Mouse (Mus musculus) neural tube, embryonic 15.5 days (tissue): ENCODE data around the gene Notum. TPM values are rescaled to one million over a fixed set of nuclear protein-coding genes. Genes with fewer than 3 reads are reported as not detected.
A peak's percentile ranks its signal among the peaks of the same experiment; 100 is the strongest.
"Not testable (repeated sequence)": the region's sequence is repeated elsewhere in the genome, so short reads cannot be mapped to it uniquely, and the experiment has no call there.

ENCODE experiments used
- ATAC-seq: fragments of 200-750 bp; cut with Nextera tagmentation; 2 replicates; pipeline ENCODE4 v1.8.0; 2017; ENCODE audit warnings: mild to moderate bottlenecking, moderate TSS enrichment, moderate library complexity; ENCODE audit not compliant: low FRiP score
- H3K27ac ChIP-seq: fragments of 300-500 bp; sonication (generic); replicated peaks from 2 replicates; pipeline ENCODE4 v1.5.1; 2015; ENCODE audit warnings: mild to moderate bottlenecking, inconsistent platforms
- H3K27me3 ChIP-seq: fragments of 300-500 bp; sonication (generic); replicated peaks from 2 replicates; pipeline ENCODE4 v1.6.1; 2015; ENCODE audit warnings: inconsistent platforms
- H3K36me3 ChIP-seq: fragments of 300-500 bp; sonication (generic); 2 replicates; pipeline ENCODE4 v1.6.1; 2015; ENCODE audit warnings: inconsistent platforms
- H3K4me1 ChIP-seq: fragments of 300-500 bp; sonication (generic); 2 replicates; pipeline ENCODE4 v1.6.1; 2015; ENCODE audit warnings: inconsistent platforms
- H3K4me2 ChIP-seq: fragments of 300-500 bp; sonication (generic); 2 replicates; pipeline ENCODE4 v1.6.1; 2015; ENCODE audit warnings: inconsistent platforms, mild to moderate bottlenecking, moderate library complexity
- H3K4me3 ChIP-seq: fragments of 300-500 bp; sonication (generic); replicated peaks from 2 replicates; pipeline ENCODE4 v1.5.1; 2015; ENCODE audit warnings: mild to moderate bottlenecking, inconsistent platforms
- H3K9ac ChIP-seq: fragments of 300-500 bp; sonication (generic); replicated peaks from 2 replicates; pipeline ENCODE4 v1.6.1; 2015; ENCODE audit warnings: mild to moderate bottlenecking, inconsistent platforms
- H3K9me3 ChIP-seq: fragments of 300-500 bp; sonication (generic); replicated peaks from 2 replicates; pipeline ENCODE4 v1.6.1; 2016; ENCODE audit warnings: inconsistent platforms
- WGBS: fragments of 180-500 bp; shearing (Covaris S2); methylation state at CpG from one replicate; pipeline ENCODE4 v1.1.7; 2015; ENCODE audit warnings: mixed read lengths; 5-methylcytosine and 5-hydroxymethylcytosine counted together
- polyA plus RNA-seq: library from polyadenylated mRNA; unstranded; fragments of >200 nt; fragmentation: Nextera tagmentation; extraction: Ambion mirVana; gene quantifications from 2 replicates; pipeline ENCODE4 v1.2.1, GENCODE M21; 2015

Notum gene
- polyA plus RNA-seq, 1 experiment from 2014 or later: 7.1 TPM

GRCm38 (mm10) chr11:120695184-120695583 lies 34.2 kb upstream of the Notum start:
- Histone ChIP-seq H3K9me3 (no peaks in the 10 kb centered on the region), H3K4me3 (no peak overlapping the region), H3K36me3 (peaks cover 38% of the 10 kb centered on the region), H3K9ac (no peak overlapping the region), H3K4me2 (no peak overlapping the region), H3K4me1 (peaks cover 15% of the 10 kb centered on the region), H3K27me3 (no peaks in the 10 kb centered on the region), H3K27ac (peak overlapping the region; percentile 24; the same call in 1 of the 2 replicates)
- ATAC-seq: peak; percentile 78
- 14% methylated on average over 4 of the region's 4 CpGs for WGBS

- no peak for ATAC-seq
- Histone ChIP-seq H3K9me3 (no peaks in the 10 kb centered on the region), H3K27me3 (no peaks in the 10 kb centered on the region), H3K27ac (no peak overlapping the region), H3K4me3 (no peak overlapping the region), H3K4me1 (peaks cover 15% of the 10 kb centered on the region), H3K4me2 (no peak overlapping the region), H3K36me3 (peaks cover 50% of the 10 kb centered on the region), H3K9ac (no peak overlapping the region)
- 60% methylated on average over 3 of the region's 3 CpGs for WGBS
Observed at GRCm38 (mm10) chr11:120693461-120693860, 32.5 kb upstream of the Notum start.

DNA sequence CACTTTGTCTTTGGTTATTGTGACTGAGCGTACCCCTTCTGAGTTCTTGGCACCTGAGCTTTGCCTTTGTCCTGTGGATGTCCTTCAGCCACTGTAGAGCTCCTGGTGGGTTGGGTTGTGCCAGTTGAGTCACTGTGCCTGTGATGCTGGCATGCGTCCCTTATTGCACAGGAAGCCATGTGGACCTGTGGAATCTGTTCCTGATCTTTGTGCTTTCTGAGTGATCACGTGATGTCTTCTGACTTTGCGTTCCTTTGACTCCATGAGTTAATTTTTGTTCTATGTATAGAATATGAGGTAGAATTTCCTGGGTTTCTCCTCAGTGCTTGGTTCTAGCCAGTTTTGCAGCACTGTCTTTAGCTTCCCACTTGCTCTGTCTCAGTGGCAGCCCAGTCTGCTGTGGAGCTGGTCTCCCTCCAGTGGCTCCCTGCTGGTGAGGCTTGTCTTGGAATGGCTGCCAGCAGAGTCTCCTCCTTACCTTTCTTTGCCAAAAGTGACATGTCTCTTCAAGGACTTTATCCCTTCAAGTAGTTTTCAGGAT lies 31.6 kb upstream of the Notum start:
- Histone ChIP-seq H3K9me3 (no peaks in the 10 kb centered on the region), H3K4me1 (peaks cover 15% of the 10 kb centered on the region), H3K9ac (no peak overlapping the region), H3K27me3 (no peaks in the 10 kb centered on the region), H3K36me3 (peaks cover 58% of the 10 kb centered on the region), H3K4me3 (no peak overlapping the region), H3K27ac (no peak overlapping the region), H3K4me2 (no peak overlapping the region)
- ATAC-seq: no peak
- WGBS: 92% methylated on average over 4 of the region's 4 CpGs

GRCm38 (mm10) chr11:120689365-120689764 lies 28.4 kb upstream of the Notum start:
- no peaks in the 10 kb centered on the region for H3K4me1 ChIP-seq
- H3K27me3 ChIP-seq: no peaks in the 10 kb centered on the region
- no peak overlapping the region for H3K9ac ChIP-seq
- peaks cover 63% of the 10 kb centered on the region for H3K36me3 ChIP-seq
- H3K4me3 ChIP-seq: no peak overlapping the region
- H3K9me3 ChIP-seq: no peaks in the 10 kb centered on the region
- ATAC-seq: no peak
- H3K27ac ChIP-seq: no peak overlapping the region
- 87% methylated on average over 3 of the region's 3 CpGs for WGBS
- H3K4me2 ChIP-seq: no peak overlapping the region

DNA sequence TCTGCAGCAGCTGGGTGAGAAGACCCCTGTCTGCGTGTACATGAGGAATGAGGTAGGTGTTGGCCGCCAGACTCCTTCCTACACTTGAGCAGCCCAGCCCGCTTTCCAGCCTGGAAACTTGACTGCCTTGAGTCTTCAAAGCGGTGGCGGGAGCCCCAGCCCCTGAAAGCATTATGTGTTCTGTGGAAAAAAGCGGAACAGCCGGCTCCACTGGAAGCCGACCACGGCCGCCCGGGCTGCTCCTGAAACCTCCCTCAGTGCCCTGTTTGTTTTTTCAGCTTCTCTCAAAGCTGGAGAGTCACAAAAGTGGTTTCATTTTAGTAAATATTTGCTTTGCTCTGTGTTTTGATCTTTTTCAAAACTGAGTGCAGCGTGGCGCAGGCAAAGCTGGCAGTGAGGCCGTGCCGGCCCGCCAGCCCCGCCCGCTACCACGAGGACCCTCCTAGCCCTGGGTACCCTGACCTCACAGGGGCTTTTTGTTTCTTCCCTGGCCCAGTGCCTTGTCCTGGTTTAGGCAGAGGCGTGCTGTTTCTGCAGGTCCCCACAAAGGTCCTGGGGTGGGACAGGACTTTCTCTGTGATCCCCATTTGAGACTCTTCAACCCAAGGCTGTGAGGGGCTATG lies 25.8 kb upstream of the Notum start:
- Histone ChIP-seq H3K9me3 (no peaks in the 10 kb centered on the region), H3K9ac (no peak overlapping the region), H3K27ac (peak overlapping the region; percentile 37; the same call in 1 of the 2 replicates), H3K4me3 (no peak overlapping the region), H3K4me1 (no peaks in the 10 kb centered on the region), H3K36me3 (peaks cover 66% of the 10 kb centered on the region), H3K27me3 (no peaks in the 10 kb centered on the region), H3K4me2 (no peak overlapping the region)
- WGBS: 82% methylated on average over 20 of the region's 20 CpGs
- no peak for ATAC-seq

GRCm38 (mm10) chr11:120684660-120685059 lies 23.7 kb upstream of the Notum start:
- H3K4me2 ChIP-seq: no peak overlapping the region
- H3K27ac ChIP-seq: no peak overlapping the region
- no peaks in the 10 kb centered on the region for H3K9me3 ChIP-seq
- H3K9ac ChIP-seq: no peak overlapping the region
- WGBS: 93% methylated on average over 2 of the region's 2 CpGs
- H3K27me3 ChIP-seq: no peaks in the 10 kb centered on the region
- H3K36me3 ChIP-seq: peaks cover 69% of the 10 kb centered on the region
- H3K4me1 ChIP-seq: no peaks in the 10 kb centered on the region
- no peak overlapping the region for H3K4me3 ChIP-seq
- ATAC-seq: no peak

DNA sequence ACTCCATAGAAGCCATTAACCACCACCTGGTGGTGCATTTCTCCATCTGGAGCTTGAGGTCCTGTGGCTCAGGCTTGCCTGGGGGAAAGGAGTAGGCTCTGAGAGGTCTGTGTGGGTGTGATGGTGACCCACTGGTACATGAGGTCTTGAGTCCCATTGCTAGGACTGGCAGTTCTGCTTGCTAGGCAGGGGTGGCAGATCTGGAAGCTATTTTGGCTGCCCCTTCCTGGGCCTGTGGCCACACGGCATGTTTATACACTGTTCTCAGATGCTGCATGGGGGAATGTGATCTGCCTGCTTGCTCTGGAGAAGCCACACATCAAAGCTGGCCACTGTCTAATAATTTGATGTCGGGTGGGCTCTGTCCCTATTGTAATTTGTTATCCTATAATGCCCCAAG lies 23.1 kb upstream of the Notum start:
- H3K4me2 ChIP-seq: no peak overlapping the region
- no peaks in the 10 kb centered on the region for H3K9me3 ChIP-seq
- H3K27me3 ChIP-seq: no peaks in the 10 kb centered on the region
- no peaks in the 10 kb centered on the region for H3K4me1 ChIP-seq
- no peak overlapping the region for H3K4me3 ChIP-seq
- peaks cover 69% of the 10 kb centered on the region for H3K36me3 ChIP-seq
- no peak overlapping the region for H3K9ac ChIP-seq
- 92% methylated on average over 2 of the region's 2 CpGs for WGBS
- H3K27ac ChIP-seq: no peak overlapping the region
- no peak for ATAC-seq

DNA sequence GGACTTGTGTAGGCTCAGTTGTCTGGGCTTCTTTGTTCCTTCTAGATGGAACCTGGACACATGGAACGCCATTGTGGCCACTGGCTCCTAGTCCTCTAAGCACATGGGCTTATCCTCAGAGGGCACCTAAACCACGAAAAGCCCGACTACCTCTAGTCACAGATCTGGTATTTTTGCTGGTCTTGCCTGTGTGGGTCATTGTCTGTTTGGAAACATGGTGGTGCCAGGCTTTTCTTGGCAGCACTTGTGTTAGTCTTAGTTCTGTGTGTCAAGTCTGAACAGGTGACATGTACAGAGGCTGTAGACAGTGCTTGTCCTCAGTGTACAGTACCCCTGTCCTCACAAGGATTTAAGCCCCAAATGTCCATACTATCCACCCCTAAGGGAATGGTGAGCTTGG lies 22.6 kb upstream of the Notum start:
- Histone ChIP-seq H3K27ac (no peak overlapping the region), H3K9me3 (no peaks in the 10 kb centered on the region), H3K4me3 (no peak overlapping the region), H3K27me3 (no peaks in the 10 kb centered on the region), H3K4me2 (no peak overlapping the region), H3K36me3 (peaks cover 69% of the 10 kb centered on the region), H3K9ac (no peak overlapping the region), H3K4me1 (no peaks in the 10 kb centered on the region)
- WGBS: 93% methylated on average over 3 of the region's 3 CpGs
- no peak for ATAC-seq

GRCm38 (mm10) chr11:120682683-120683082 lies 21.7 kb upstream of the Notum start:
- WGBS: 93% methylated on average over 5 of the region's 5 CpGs
- H3K36me3 ChIP-seq: peaks cover 70% of the 10 kb centered on the region
- H3K27me3 ChIP-seq: no peaks in the 10 kb centered on the region

GRCm38 (mm10) chr11:120679909-120680308 lies 18.9 kb upstream of the Notum start:
- H3K4me2 ChIP-seq: no peak overlapping the region
- no peak overlapping the region for H3K27ac ChIP-seq
- no peak overlapping the region for H3K4me3 ChIP-seq
- 82% methylated on average over 3 of the region's 3 CpGs for WGBS
- peaks cover 10% of the 10 kb centered on the region; the same call in 1 of the 2 replicates for H3K4me1 ChIP-seq
- H3K27me3 ChIP-seq: no peaks in the 10 kb centered on the region
- no peak overlapping the region for H3K9ac ChIP-seq
- H3K36me3 ChIP-seq: peaks cover 67% of the 10 kb centered on the region
- no peak for ATAC-seq
- no peaks in the 10 kb centered on the region for H3K9me3 ChIP-seq

More at GRCm38 (mm10) chr11:120682683-120683082, 21.7 kb upstream of the Notum start:
- H3K4me3 ChIP-seq: no peak overlapping the region
- no peak overlapping the region for H3K9ac ChIP-seq
- no peaks in the 10 kb centered on the region for H3K4me1 ChIP-seq
- no peak overlapping the region for H3K4me2 ChIP-seq
- H3K9me3 ChIP-seq: no peaks in the 10 kb centered on the region
- ATAC-seq: no peak
- no peak overlapping the region for H3K27ac ChIP-seq

DNA sequence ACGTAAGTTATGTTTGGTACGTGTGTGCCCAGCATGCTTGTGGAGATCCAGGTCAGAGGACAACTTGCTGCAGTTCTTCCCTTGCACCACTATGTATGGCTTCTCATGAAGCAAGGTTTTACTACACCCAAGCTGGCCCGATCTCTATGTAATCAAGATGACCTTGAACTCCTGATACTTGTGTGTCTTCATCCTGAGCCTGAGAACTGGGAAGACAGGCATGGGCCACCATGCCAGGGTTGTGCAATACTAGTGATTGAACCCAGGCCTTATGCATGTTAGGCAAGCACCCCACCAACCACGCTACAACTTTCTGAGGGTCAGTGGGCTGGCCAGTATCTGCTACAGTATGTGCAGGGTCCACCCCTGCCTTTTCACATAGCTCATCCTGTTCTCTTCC lies 16.0 kb upstream of the Notum start:
- WGBS: 90% methylated on average over 4 of the region's 4 CpGs
- Histone ChIP-seq H3K4me3 (no peak overlapping the region), H3K27me3 (no peaks in the 10 kb centered on the region), H3K4me2 (no peak overlapping the region), H3K9ac (no peak overlapping the region), H3K27ac (no peak overlapping the region), H3K9me3 (no peaks in the 10 kb centered on the region), H3K4me1 (peaks cover 25% of the 10 kb centered on the region), H3K36me3 (peaks cover 49% of the 10 kb centered on the region)
- no peak for ATAC-seq

GRCm38 (mm10) chr11:120675875-120676274 lies 14.9 kb upstream of the Notum start:
- not testable (repeated sequence) for H3K9ac ChIP-seq, H3K27me3 ChIP-seq, H3K4me2 ChIP-seq, H3K9me3 ChIP-seq, H3K27ac ChIP-seq, H3K4me3 ChIP-seq, ATAC-seq
- peaks cover 25% of the 10 kb centered on the region for H3K4me1 ChIP-seq
- H3K36me3 ChIP-seq: peaks cover 42% of the 10 kb centered on the region
- WGBS: 88% methylated on average over 4 of the region's 5 CpGs
